Mouse (Mus musculus): Measurements from ENCODE around the gene Cbr1.
"Not testable (repeated sequence)": the region's sequence is repeated elsewhere in the genome, so short reads cannot be mapped to it uniquely, and the experiment has no call there.

Cbr1 gene

DNA sequence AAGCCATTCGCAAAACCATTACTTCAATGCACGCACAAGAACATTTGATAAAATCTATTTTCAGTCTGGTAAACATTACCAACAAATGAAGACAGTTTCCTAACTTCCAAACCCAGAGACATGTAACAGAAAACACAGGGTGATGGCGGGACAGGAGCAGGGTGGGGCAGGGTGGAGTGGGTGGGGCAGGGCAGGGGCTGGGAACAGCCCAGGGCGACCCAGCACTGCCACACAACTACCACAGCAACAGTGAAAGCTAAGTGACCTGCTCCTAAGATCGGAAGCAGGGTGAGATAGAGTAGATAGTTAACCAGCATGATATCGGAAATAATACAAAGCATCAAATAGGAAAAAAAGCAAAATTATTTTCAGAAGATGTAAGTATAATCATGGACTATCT is 6.2 kb upstream of the Cbr1 start:
- no peak for DNase-seq

DNA sequence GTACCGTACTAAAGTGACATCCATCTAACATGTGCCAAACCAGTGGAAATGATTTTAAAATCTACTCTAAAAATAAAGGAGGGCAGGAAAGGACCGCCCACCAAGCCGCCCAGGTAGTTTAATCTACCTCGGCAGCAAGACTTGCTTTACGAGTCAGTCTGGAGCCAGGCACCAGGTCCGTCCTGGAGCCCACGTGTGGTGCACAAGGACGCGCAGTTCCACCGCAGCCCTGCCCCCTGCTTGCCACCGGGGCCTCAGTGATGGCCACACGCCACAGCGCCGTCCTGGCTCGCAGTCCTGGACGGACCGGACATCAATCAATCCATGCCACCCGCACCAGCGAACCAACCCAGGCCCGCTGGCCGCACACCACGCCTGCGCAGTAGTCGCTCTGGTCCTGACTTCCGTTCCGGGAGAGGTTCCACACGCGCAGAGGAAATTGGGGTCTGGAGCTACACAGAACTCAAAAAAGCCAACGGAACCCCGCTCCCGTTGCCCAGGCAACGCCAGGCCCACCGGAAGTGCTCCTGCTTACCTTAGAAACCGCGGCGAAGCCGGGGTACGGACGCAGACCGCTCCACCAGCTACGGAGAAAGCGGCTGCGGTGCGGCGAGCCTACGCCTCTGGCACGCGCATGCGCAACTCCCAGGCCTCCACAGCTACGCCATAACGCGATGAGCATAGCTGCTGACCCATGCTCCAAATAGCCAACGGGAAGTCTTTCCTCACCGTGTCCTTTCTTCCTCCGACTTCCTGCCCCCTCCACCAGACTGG is 2.0 kb upstream of the Cbr1 start, which contains the start of gene Setd4:
TSS of gene Setd4 (minus strand) at position 625 of the 774 bp plus-strand sequence.
- DNase-seq, result peak; percentile 92 to 95

DNA sequence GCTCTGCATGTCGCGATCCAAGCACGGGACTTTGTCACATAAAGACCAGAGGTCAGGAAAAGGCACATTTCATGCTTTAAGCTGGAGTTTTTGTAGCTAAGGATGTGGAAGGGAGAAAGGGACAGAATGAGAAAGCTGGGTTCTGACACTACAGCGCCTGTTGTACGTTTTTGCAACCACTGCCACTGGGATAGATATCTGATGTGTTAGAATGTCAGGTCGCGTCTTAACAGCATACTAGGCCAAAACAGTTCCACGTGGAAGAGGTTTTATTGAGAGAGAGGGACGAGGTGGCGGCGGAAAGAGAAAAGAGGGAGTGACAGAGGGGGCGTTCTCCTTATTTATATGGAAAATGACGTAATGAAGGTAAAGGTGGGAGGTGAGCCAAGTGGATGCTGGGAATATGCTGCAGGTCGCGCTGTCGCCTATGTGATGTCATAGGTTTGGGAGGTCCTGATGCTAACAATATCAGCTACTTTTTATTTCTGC is 1.1 kb upstream of the Cbr1 start:
- no peak for DNase-seq

DNA sequence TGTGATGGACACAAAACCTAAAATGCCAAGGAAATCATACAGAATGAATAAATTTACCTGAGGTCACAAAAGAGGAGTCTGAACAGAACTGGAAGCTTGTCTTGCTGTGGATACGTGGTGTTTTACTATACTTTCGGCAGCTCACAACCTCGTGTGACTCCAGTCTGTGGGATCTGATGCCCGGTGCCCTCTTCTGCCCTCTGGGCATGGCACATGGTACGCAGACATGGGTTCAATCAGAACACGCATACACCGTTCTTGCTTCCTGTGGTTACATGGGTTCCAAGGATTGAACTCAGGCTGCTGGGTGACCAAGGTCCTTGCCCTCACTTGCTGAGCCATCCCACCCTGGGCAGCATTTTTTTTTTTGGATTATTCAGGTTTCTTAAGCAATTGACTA is 493 bp downstream of the Cbr1 start:
- no peak for DNase-seq

DNA sequence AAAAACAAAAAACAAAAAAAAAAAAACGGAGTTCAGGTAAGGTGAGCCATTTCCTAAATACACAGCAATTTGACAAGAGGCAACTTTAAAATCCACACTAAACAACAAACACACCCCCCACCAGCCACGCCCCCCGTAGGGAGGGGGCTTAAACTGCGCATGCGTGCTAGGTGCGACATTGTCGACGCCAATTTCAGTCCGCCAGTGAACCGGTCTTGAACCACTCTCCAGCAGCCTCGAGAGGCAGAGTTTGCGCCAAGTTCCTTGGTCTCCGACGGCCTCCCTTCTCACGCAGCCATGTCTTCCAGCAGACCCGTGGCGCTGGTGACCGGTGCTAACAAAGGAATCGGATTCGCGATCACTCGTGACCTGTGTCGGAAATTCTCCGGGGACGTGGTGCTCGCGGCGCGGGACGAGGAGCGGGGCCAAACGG is 2.0 kb downstream of the Cbr1 start:
- peak; percentile 90 to 92 for DNase-seq

DNA sequence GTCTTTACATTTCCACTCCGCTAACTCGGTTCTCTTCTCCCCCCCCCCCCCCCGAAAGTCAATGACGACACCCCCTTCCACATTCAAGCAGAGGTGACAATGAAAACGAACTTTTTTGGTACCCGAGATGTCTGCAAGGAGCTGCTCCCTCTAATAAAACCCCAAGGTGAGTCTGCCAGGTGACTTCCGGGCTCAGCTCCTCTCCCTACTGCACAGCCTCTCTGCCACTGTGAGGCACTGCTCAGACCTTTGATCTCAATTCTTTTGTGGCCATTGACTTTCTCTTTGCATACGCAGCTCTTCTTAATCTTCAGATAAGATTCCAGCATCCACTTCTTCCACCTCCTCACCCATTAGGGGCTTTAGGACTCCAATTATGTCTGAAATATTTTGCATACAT is 3.1 kb downstream of the Cbr1 start:
- DNase-seq, result no peak

DNA sequence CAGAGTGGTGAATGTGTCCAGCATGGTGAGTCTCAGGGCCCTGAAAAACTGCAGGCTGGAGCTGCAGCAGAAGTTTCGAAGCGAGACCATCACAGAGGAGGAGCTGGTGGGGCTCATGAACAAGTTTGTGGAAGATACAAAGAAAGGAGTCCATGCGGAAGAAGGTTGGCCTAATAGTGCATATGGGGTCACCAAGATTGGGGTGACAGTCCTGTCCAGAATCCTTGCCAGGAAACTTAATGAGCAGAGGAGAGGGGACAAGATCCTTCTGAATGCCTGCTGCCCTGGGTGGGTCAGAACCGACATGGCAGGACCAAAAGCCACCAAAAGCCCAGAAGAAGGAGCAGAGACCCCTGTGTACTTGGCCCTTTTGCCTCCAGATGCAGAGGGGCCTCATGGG is 4.1 kb downstream of the Cbr1 start:
- no peak for DNase-seq

DNA sequence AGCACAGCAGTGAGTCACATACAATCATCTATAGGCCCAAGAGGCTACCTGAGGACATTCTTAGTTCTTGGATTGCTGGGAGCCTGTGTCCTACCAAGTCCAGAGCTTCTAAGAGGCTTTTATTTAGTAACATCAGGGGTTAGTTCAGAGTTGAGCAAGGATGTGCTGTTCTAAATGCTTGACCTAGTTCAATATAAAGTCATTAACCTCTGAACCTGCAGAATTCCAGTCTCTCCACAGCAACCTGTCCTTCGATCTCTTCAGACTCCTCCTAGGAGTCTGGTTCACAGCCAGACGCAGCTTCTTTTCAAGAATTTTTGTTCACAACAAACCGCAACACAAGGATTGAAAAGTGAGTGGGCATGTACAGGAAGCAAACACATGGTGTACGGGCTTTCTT is 5.3 kb downstream of the Cbr1 start:
- no peak for DNase-seq

DNA sequence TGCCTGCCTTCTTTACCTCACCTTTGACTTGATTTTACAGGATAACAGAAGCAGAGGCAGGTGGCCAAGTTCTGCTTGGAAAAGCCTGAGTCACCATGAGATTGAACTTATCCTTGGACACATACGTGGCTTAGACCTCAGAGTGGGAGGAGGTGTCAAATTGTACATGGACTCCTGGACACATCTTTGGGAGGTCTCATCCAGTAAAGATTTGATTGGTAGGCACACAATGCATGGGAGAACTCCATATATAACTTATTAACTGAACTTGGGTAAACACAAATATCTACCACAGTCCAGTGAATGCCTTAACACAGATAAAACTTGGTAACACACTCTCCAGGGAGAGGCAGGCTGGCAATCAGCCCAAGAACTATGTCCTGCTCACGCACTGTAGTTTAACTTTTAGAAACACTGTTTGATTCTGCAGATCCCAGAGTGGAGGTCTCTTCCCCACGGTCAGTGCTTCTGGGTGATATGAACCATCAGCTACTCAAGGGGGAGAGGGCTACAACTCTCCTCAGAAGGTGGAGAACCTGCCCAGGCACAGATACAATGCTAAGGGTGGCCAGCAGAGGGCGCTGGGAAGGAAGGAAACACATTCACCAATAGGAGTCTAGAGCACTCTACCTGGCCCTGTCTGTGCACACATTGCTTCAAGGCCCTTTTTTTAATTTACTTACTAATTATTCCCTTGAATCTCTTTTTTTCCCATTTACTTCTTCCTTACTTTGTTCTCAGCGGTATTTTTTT is 9.6 kb downstream of the Cbr1 start:
- peak; percentile 87 to 88 for DNase-seq

DNA sequence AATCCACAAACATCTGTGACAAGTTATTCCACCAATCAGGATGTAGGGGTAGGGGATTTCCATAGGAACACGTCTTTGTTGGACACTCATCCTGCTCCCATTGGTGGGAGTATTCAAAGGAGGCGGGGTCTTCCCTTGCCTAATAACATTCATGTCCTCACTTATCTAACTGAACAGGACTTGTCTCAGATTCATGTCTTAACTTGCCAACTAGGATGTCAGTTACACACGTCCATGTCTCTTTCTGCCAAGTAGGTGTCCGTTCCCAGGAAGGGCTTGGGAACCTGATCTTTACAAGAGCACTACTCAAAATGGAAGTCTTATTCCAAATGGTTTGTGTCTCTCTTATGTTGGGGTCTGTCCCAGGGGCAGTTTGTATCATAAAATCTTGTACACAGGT is 18.1 kb downstream of the Cbr1 start:
- DNase-seq, result not testable (repeated sequence)

DNA sequence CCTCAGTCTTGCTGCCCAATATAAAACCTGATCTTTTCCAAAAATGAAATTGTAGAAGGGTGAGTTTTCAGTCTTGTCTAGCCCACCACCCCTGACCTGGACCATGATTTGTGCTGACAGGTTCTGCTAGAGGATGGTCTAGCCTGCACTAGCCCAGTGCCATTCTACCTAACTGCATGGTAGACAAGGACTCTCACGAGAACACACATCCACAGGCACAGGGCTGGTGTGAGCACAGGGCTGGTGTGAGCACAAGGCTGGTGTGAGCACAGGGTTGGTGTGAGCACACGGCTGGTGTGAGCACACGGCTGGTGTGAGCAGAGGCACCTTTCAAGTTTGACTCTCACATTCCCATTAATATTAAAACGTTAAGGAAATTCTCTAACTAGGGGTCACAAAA is 19.0 kb downstream of the Cbr1 start:
- DNase-seq, result no peak

DNA sequence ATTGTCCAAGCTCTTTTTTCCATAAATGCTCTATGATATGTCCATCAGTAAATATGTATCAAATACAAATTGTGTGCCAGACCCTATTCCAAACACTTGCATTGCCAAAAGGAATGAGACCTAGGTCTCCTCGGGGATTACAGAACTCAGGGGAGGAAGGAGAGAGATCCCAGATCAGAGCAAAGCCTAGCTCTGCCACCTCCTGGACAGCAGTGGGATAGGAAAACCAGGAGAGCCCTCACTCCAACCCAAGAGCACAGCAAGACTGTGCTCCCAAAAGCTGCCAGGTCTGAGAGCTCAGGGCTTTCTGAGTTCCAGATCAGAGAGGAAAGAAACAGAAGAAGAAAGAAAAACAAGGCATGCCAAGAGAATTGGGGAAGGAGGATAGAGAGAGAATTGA is 21.1 kb downstream of the Cbr1 start:
- DNase-seq, result peak; percentile 72 to 76

DNA sequence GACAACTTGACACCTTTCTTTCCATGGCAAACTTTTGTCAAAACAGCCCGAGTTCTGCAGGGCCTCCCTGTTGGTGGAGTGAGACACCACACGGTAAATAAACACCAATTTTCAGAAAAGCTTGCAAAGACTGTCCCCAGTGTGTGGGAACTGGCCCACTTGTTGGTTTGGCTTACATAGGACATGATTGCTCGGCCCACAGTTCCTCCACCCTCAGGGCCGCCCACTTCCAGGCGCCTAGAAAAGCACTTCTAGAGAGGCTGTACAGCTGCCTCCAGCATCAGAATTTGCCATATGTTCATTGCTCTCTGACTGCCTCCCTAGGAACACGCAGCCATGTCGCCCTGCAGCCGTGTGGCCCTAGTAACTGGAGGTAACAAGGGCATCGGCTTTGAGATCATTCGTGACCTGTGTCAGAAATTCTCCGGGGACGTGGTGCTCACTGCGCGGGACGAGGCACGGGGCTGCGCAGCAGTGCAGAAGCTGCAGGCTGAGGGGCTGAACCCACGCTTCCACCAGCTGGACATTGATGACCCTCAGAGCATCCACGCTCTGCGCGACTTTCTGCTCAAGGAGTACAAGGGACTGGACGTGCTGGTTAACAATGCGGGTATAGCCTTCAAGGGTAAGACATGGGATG is 22.2 kb downstream of the Cbr1 start, which contains the start of gene Gm5678:
TSS of gene Gm5678 (plus strand) at position 337 of the 640 bp plus-strand sequence.
- no peak for DNase-seq

DNA sequence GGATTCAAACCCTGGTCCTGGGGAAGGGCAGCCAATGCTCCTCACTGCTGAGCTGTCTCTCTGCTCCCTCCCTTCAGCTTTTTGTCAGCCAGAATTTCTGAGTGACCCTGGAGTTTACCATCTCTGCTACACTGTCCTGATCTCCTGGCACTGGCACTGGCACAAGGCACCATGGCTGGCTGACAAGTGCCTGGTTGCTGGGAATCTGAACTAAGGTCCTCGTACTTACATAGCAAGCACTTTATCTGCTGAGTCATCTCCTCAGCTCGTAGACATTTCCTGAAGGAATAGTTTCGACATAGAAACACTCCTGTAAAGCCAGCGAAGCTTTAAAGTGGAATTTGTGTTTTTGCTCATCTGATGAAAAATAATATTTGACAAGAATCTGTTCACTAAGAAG is 38.4 kb downstream of the Cbr1 start:
- DNase-seq, result no peak

DNA sequence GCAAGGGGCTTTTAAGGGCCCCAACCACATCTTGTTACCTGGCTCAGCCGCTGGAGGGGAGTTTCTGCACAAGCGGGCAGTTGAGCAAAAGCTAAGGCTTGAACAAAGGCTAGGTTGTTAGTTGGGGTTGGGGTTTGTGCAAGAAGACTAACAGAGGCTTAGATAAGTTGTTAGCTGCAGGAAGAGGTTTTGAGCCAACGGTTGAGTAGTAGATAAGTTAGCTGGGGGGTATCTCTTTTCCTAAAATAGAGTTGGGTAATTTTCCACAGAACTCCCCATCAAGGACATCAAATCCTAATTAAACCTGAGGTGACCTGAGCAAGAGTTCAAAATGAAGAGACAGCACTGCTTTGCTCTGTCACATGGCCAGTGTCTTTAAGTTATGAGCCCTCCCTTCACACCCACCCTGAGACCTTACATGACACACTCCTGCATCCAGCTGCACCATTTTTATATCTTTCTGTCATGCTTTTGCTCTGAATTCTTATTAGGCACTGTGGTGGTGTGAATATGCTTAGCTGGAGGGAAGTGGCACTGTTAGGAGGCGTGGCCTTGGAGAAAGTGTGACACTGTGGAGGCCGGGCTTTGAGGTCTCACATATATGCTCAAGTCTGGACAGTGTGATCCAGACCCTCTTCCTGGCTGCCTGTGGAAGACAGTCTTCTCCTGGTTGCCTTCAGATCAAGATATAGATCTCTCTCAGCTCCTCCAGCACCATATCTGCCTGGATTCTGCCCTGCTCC is 43.0 kb downstream of the Cbr1 start:
- DNase-seq, result no peak
